Mouse (Mus musculus): ENCODE results near the gene Gpsm3.

- no peak for TF ChIP-seq CTCF (IDR thresholded peaks at IDR 0.05; ENCODE audit: control insufficient read depth, insufficient read depth, insufficient replicate concordance, low read depth, low read length)
- no peak for TF ChIP-seq POLR2A (IDR thresholded peaks at IDR 0.05; ENCODE audit: control insufficient read depth, low read depth, low read length)
These were observed 35.4 kb downstream of the Gpsm3 start for GRCm38 (mm10) chr17:34624981-34625380.
